Mouse (Mus musculus) kidney, postnatal 4 days (tissue): ENCODE measurements around the gene Srf.
"Not testable (repeated sequence)": the region's sequence is repeated elsewhere in the genome, so short reads cannot be mapped to it uniquely, and the experiment has no call there.

ENCODE experiments used
- DNase-seq, 2 experiments: peaks; one replicate each; pipeline ENCODE4 v3.0.0; 2021; ENCODE audit warnings: mixed read lengths in 2 of 2

The Srf gene

GRCm38 (mm10) chr17:46555673-46556583 is at the start of gene Srf:
TSS of gene Srf (minus strand) at chr17:46556175.
- peak; percentile 95 to 97 for DNase-seq

GRCm38 (mm10) chr17:46605126-46605525 is 49.2 kb upstream of the Srf start:
- DNase-seq: no peak

- no peak for DNase-seq
Observed at GRCm38 (mm10) chr17:46603229-46603628, 47.3 kb upstream of the Srf start.

- peak; percentile 55 to 71 for DNase-seq
Observed at GRCm38 (mm10) chr17:46602212-46602611, 46.2 kb upstream of the Srf start.

- no peak for DNase-seq
Observed at GRCm38 (mm10) chr17:46600569-46600968, 44.6 kb upstream of the Srf start.

- no peak for DNase-seq
Observed at GRCm38 (mm10) chr17:46598963-46599362, 43.0 kb upstream of the Srf start.

GRCm38 (mm10) chr17:46597956-46598355 is 42.0 kb upstream of the Srf start:
- no peak for DNase-seq

- DNase-seq: no peak
Observed at GRCm38 (mm10) chr17:46595336-46595735, 39.4 kb upstream of the Srf start.

- no peak for DNase-seq
Observed at GRCm38 (mm10) chr17:46594606-46595005, 38.6 kb upstream of the Srf start.

GRCm38 (mm10) chr17:46593124-46593523 is 37.1 kb upstream of the Srf start:
- DNase-seq: no peak

GRCm38 (mm10) chr17:46591406-46591805 is 35.4 kb upstream of the Srf start:
- DNase-seq: no peak

- no peak for DNase-seq
Observed at GRCm38 (mm10) chr17:46590439-46590838, 34.5 kb upstream of the Srf start.

- DNase-seq: no peak
Observed at GRCm38 (mm10) chr17:46589635-46590314, 33.8 kb upstream of the Srf start.

- no peak for DNase-seq
Observed at GRCm38 (mm10) chr17:46588913-46589312, 32.9 kb upstream of the Srf start.

GRCm38 (mm10) chr17:46588173-46588572 is 32.2 kb upstream of the Srf start:
- DNase-seq: no peak

- DNase-seq: no peak
Observed at GRCm38 (mm10) chr17:46586327-46586726, 30.4 kb upstream of the Srf start.

GRCm38 (mm10) chr17:46578650-46579049 is 22.7 kb upstream of the Srf start:
- peak; percentile 28 to 36 for DNase-seq

GRCm38 (mm10) chr17:46576070-46576469 is 20.1 kb upstream of the Srf start:
- peak; percentile 43 to 49 for DNase-seq

- no peak for DNase-seq
Observed at GRCm38 (mm10) chr17:46574535-46574934, 18.6 kb upstream of the Srf start.

- no peak for DNase-seq
Observed at GRCm38 (mm10) chr17:46571005-46571404, 15.0 kb upstream of the Srf start.

- no peak for DNase-seq
Observed at GRCm38 (mm10) chr17:46559146-46559545, 3.2 kb upstream of the Srf start.

GRCm38 (mm10) chr17:46558151-46558550 is 2.2 kb upstream of the Srf start:
- no peak for DNase-seq

GRCm38 (mm10) chr17:46557321-46557720 is 1.3 kb upstream of the Srf start:
- not testable (repeated sequence) for DNase-seq

- DNase-seq: peak; percentile 73 to 83
Observed at GRCm38 (mm10) chr17:46556584-46556945, 590 bp upstream of the Srf start.
